In genomic region chr6:137704300-137704939, GRCm38 (mm10) we compare ENCODE assay signal across 9 mouse cellular contexts. TPM values are rescaled to one million over a fixed set of nuclear protein-coding genes. Genes with fewer than 3 reads are reported as not detected.
DNase-seq lines count a peak whose midpoint lies in the region; ATAC-seq and TF ChIP-seq lines count a peak whose summit lies in the region.
"Had no signal": no experiment of that assay in that cellular context is flagged by ENCODE, and none has a peak within 500 bp of the region (broad histone marks: within the 10 kb centered on the region; RNA-seq: fewer than 3 reads in every experiment).

No protein-coding gene starts in this region.

- no peak overlapping the region for H3K4me3 ChIP-seq in heart, postnatal 0 days (ENCODE audit: low read depth, low read length)
- no peak overlapping the region for H3K4me3 ChIP-seq in liver, adult 2 months (ENCODE audit: insufficient read depth, low read depth, low read length)
- no peak overlapping the region for H3K4me3 ChIP-seq in midbrain, embryonic 13.5 days (replicated peaks)
- H3K4me3 ChIP-seq in neural tube, embryonic 15.5 days (replicated peaks) = no peak overlapping the region
- H3K4me3 ChIP-seq: midbrain, embryonic 12.5 days had no signal

- H3K4me1 ChIP-seq in heart, postnatal 0 days (ENCODE audit: control insufficient read depth, insufficient read depth) = peaks cover 18% of the 10 kb centered on the region
- H3K4me1 ChIP-seq in liver, adult 2 months (ENCODE audit: control insufficient read depth, insufficient read depth, low read length) = no peaks in the 10 kb centered on the region
- no peaks in the 10 kb centered on the region for H3K4me1 ChIP-seq in midbrain, embryonic 13.5 days (replicated peaks)
- H3K4me1 ChIP-seq in neural tube, embryonic 15.5 days = no peaks in the 10 kb centered on the region
- H3K4me1 ChIP-seq: midbrain, embryonic 12.5 days had no signal

- peak; percentile 15 for DNase-seq in urinary bladder, postnatal 14 days (ENCODE audit: low spot score)
- no peak for DNase-seq in urinary bladder, postnatal 10 days (ENCODE audit: low spot score)
- peak; percentile 69 for DNase-seq in heart, postnatal 0 days (ENCODE audit: low spot score)
- DNase-seq in liver, adult 2 months (ENCODE audit: extremely low read depth, low read depth, low spot score) = peak; percentile 57
- no peak for DNase-seq in cerebellum, postnatal 4 days (ENCODE audit: low spot score in 2 of 2)
- DNase-seq in cerebellum, adult 11 months = no peak

- ATAC-seq in heart, postnatal 0 days (ENCODE audit: insufficient read depth, low read depth) = peak; percentile 86
- no peak for ATAC-seq in midbrain, embryonic 13.5 days
- ATAC-seq in neural tube, embryonic 15.5 days (ENCODE audit: low FRiP score) = no peak

- TF ChIP-seq POLR2A in liver, adult 2 months (IDR thresholded peaks at IDR 0.05; ENCODE audit: extremely low read depth, insufficient read depth, low read length) = no peak

- no peak overlapping the region for H3K9ac ChIP-seq in heart, postnatal 0 days (replicated peaks; ENCODE audit: low read depth, low read length)
- H3K9ac ChIP-seq in liver, adult 2 months (ENCODE audit: low read depth, low read length) = no peak overlapping the region
- no peak overlapping the region for H3K9ac ChIP-seq in midbrain, embryonic 13.5 days (replicated peaks)
- H3K9ac ChIP-seq in neural tube, embryonic 15.5 days (replicated peaks) = no peak overlapping the region
- H3K9ac ChIP-seq: midbrain, embryonic 12.5 days had no signal

- TF ChIP-seq CTCF in heart, postnatal 0 days (IDR thresholded peaks at IDR 0.05; ENCODE audit: low read depth) = no peak
- TF ChIP-seq CTCF in liver, adult 2 months (IDR thresholded peaks at IDR 0.05; ENCODE audit: low read depth, low read length) = no peak

- WGBS in heart, postnatal 0 days = 33% methylated on average over 25 of the region's 25 CpGs
- WGBS in liver, adult 2 months = 65% methylated on average over 25 of the region's 25 CpGs
- 82% methylated on average over 25 of the region's 25 CpGs for WGBS in midbrain, embryonic 13.5 days
- WGBS in neural tube, embryonic 15.5 days = 90% methylated on average over 25 of the region's 25 CpGs

- peak overlapping the region; percentile 77 for H3K27ac ChIP-seq in heart, postnatal 0 days (ENCODE audit: low read depth)
- peak overlapping the region; percentile 44 for H3K27ac ChIP-seq in liver, adult 2 months (replicated peaks; ENCODE audit: insufficient read depth, low read depth, low read length)
- no peak overlapping the region for H3K27ac ChIP-seq in midbrain, embryonic 13.5 days
- no peak overlapping the region for H3K27ac ChIP-seq in neural tube, embryonic 15.5 days (replicated peaks)
- H3K27ac ChIP-seq: midbrain, embryonic 12.5 days had no signal

- no peak for TF ChIP-seq EP300 in heart, postnatal 0 days (IDR thresholded peaks at IDR 0.05; ENCODE audit: low read depth)

- no peaks in the 10 kb centered on the region for H3K36me3 ChIP-seq in heart, postnatal 0 days (replicated peaks; ENCODE audit: control insufficient read depth, insufficient read depth, low read length)
- H3K36me3 ChIP-seq in liver, adult 2 months (ENCODE audit: control insufficient read depth, insufficient read depth, low read length) = no peaks in the 10 kb centered on the region
- H3K36me3 ChIP-seq in midbrain, embryonic 13.5 days = no peaks in the 10 kb centered on the region
- H3K36me3 ChIP-seq in neural tube, embryonic 15.5 days = no peaks in the 10 kb centered on the region
- H3K36me3 ChIP-seq: midbrain, embryonic 12.5 days had no signal

- H3K9me3 ChIP-seq in heart, postnatal 0 days (replicated peaks; ENCODE audit: control insufficient read depth, low read length) = no peaks in the 10 kb centered on the region
- H3K9me3 ChIP-seq in midbrain, embryonic 13.5 days = no peaks in the 10 kb centered on the region
- H3K9me3 ChIP-seq in neural tube, embryonic 15.5 days (replicated peaks) = no peaks in the 10 kb centered on the region
- H3K9me3 ChIP-seq: midbrain, embryonic 12.5 days had no signal

- no peaks in the 10 kb centered on the region for H3K27me3 ChIP-seq in heart, postnatal 0 days (ENCODE audit: control insufficient read depth, insufficient read depth, low read length)
- peaks cover 8% of the 10 kb centered on the region; the same call in 1 of the 2 replicates for H3K27me3 ChIP-seq in liver, adult 2 months (ENCODE audit: control insufficient read depth, insufficient read depth, low read length)
- peaks cover 7% of the 10 kb centered on the region; the same call in 1 of the 2 replicates for H3K27me3 ChIP-seq in midbrain, embryonic 13.5 days
- H3K27me3 ChIP-seq in neural tube, embryonic 15.5 days (replicated peaks) = peaks cover 6% of the 10 kb centered on the region; the same call in 1 of the 2 replicates

- peak overlapping the region; percentile 26 for H3K4me2 ChIP-seq in heart, postnatal 0 days (ENCODE audit: low read depth, low read length)
- H3K4me2 ChIP-seq in midbrain, embryonic 13.5 days (replicated peaks) = no peak overlapping the region
- no peak overlapping the region for H3K4me2 ChIP-seq in neural tube, embryonic 15.5 days
- H3K4me2 ChIP-seq: midbrain, embryonic 12.5 days had no signal

- no peaks in the 10 kb centered on the region for H3K79me2 ChIP-seq in liver, adult 2 months (ENCODE audit: control insufficient read depth, insufficient read depth, low read length)

RNA-seq across cellular contexts. Expression of gene Strap, which starts 30.5 kb away (rescaled TPM):
- total RNA-seq in heart, postnatal 0 days (2014; rRNA removed; ENCODE audit: low replicate concordance) = 60.1 and 73.3 TPM in 2 replicates
- polyA plus RNA-seq in heart, postnatal 0 days (2015; fragmentation: Nextera tagmentation; extraction: Ambion mirVana) = 94.2 and 96.5 TPM in 2 replicates
- total RNA-seq in liver, adult 2 months (2014; rRNA removed) = 47.1 and 50.1 TPM in 2 replicates
- polyA plus RNA-seq in liver, adult 2 months (2012; rRNA removed) = 26.8 and 33.7 TPM in 2 replicates
- 172 and 189 TPM in 2 replicates for polyA plus RNA-seq in midbrain, embryonic 13.5 days (2015; fragmentation: Nextera tagmentation; extraction: Ambion mirVana)
- 155 and 158 TPM in 2 replicates for polyA plus RNA-seq in neural tube, embryonic 15.5 days (2015; fragmentation: Nextera tagmentation; extraction: Ambion mirVana)

RNA-seq across cellular contexts. Expression of gene Eps8, which starts 49.7 kb away (rescaled TPM):
- 12.5 and 24.4 TPM in 2 replicates for total RNA-seq in heart, postnatal 0 days (2014; rRNA removed; ENCODE audit: low replicate concordance)
- polyA plus RNA-seq in heart, postnatal 0 days (2015; fragmentation: Nextera tagmentation; extraction: Ambion mirVana) = 15.1 and 16.9 TPM in 2 replicates
- 2.2 TPM in 2 replicates for total RNA-seq in liver, adult 2 months (2014; rRNA removed)
- 0.67 and 0.89 TPM in 2 replicates for polyA plus RNA-seq in liver, adult 2 months (2012; rRNA removed)
- polyA plus RNA-seq in midbrain, embryonic 13.5 days (2015; fragmentation: Nextera tagmentation; extraction: Ambion mirVana) = 11.3 and 13.0 TPM in 2 replicates
- polyA plus RNA-seq in neural tube, embryonic 15.5 days (2015; fragmentation: Nextera tagmentation; extraction: Ambion mirVana) = 22.5 and 29.1 TPM in 2 replicates

RNA-seq across cellular contexts. Expression of gene Dera, which starts 49.9 kb away (rescaled TPM):
- total RNA-seq in heart, postnatal 0 days (2014; rRNA removed; ENCODE audit: low replicate concordance) = 18.2 and 21.4 TPM in 2 replicates
- polyA plus RNA-seq in heart, postnatal 0 days (2015; fragmentation: Nextera tagmentation; extraction: Ambion mirVana) = 25.2 and 26.0 TPM in 2 replicates
- 83.4 and 103 TPM in 2 replicates for total RNA-seq in liver, adult 2 months (2014; rRNA removed)
- 42.8 and 47.1 TPM in 2 replicates for polyA plus RNA-seq in liver, adult 2 months (2012; rRNA removed)
- polyA plus RNA-seq in midbrain, embryonic 13.5 days (2015; fragmentation: Nextera tagmentation; extraction: Ambion mirVana) = 19.1 and 19.7 TPM in 2 replicates
- polyA plus RNA-seq in neural tube, embryonic 15.5 days (2015; fragmentation: Nextera tagmentation; extraction: Ambion mirVana) = 12.0 and 23.4 TPM in 2 replicates

Comparison
In these comparisons a context has a peak if more than half of its experiments do, and no peak if none do; other contexts are left out.
1. DNase-seq: peak in urinary bladder, postnatal 14 days (single experiment), heart, postnatal 0 days (single experiment) and liver, adult 2 months (single experiment); none in urinary bladder, postnatal 10 days (single experiment), cerebellum, postnatal 4 days (0 of 2) and cerebellum, adult 11 months (single experiment).
2. H3K27ac ChIP-seq: peak in heart, postnatal 0 days (single experiment) and liver, adult 2 months (single experiment); none in midbrain, embryonic 13.5 days (single experiment) and neural tube, embryonic 15.5 days (single experiment).